Mouse (Mus musculus): ENCODE results near the gene Asic5.

Gene Asic5

DNA sequence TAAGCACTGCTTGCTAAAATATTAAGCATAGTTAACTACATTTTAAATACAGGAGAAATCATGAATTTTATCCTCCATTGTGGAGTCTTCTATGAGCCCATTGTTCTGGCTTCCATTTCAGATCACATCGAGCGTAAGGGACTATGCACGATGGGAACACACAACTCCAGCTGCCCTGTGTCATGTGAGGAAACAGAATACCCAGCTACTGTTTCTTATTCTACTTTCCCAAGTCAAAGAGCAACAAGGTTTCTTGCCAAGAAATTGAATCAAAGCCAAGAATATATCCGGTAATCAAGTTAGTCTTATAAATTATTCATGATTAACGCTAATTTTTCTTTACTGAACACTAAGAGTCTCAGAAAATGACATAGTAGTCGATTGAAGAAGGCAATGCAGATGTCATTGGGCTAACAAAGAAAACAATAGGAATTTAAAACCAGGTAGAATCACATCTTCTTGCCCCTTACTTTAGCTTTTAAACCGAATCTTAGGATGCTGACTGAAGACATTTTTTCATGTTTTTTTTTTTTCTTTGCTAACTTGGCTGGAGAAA, 32.1 kb downstream of the Asic5 start:
- DNase-seq (ENCODE audit: low read depth) = no peak

GRCm38 (mm10) chr3:82022421-82022920, 40.4 kb downstream of the Asic5 start:
- DNase-seq (ENCODE audit: low read depth) = no peak

DNA sequence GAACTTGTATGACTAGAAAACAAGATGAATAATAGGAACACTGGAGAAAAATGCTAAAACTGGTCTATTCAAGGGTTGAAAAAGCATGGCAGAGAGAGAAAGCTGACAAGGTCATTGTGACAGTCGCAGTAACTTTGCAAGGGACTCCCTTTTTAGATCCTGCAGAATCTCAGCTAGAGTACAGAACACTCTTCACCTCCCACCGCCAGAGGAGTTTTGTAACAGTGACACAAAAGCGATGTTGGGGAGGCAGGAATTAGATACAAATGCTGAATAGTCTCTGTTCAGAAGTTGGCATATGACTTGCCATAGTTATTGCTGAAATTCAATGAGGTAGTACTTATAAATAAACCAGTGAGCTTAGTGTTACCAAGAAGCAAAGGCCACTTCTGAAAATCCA, 41.0 kb downstream of the Asic5 start:
- DNase-seq (ENCODE audit: low read depth) = no peak

- DNase-seq (ENCODE audit: low read depth) = no peak
These were observed 45.2 kb downstream of the Asic5 start for GRCm38 (mm10) chr3:82027286-82027685.

GRCm38 (mm10) chr3:82029229-82029628, 47.1 kb downstream of the Asic5 start:
- DNase-seq (ENCODE audit: low read depth) = peak; percentile 53

GRCm38 (mm10) chr3:82030008-82030748, 48.1 kb downstream of the Asic5 start:
- no peak for DNase-seq (ENCODE audit: low read depth)

DNA sequence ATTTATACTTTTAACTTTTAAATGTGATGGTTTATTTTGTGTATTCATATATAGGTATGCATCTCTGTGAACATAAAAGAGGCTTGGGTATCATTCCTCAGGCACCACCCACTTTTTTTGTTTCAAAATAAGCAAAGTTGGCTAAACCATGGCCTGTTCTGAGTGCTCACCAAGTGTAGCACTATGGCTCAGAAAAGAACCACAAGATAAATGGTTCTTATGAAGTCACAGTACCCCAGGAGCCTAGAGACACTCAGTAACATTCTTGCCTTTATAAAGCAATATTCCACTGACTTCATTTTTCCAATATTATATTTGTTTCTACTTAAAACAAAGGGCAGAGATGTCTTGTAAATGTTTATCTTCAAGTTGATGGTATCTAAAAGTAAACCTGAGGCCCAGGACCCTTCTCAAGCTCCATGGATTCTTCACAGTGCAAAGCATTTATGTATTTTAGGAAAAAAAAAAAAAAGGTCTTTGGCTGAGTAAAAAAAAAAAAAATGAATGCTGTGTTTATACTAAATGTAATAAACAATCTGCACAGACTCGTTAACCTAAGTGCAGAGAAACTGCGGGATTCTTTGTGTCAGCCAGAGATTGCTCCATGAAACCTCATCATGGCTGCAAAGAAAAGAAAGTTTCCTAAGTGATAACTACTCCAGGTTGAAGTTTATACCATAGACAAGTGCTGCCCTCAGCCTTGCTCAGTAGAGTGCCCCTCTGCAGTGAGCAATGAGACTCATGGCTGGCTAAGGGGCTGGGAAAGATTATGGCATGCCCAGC, 54.4 kb downstream of the Asic5 start:
- no peak for DNase-seq (ENCODE audit: low read depth)

GRCm38 (mm10) chr3:82043676-82044075, 61.6 kb downstream of the Asic5 start:
- no peak for DNase-seq (ENCODE audit: low read depth)

DNA sequence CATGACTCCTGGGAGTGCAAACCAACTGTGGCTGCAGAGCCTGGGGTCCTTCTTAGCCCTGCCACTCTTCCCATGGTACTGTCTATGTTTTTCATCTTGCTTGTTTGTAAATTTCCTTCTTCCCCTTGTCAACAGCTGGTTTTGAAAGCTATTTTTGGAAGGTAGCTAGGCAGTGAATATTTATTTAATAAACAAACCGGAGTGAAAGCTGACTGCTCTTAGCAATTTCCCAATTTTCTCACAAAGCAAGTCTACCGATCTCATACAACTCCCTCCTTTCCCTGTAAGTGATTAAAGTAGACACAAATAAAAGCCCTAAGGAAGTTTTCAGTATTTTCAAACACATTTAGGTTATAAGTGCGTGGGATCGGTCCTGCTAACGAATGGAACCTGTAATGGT, 62.8 kb downstream of the Asic5 start:
- no peak for DNase-seq (ENCODE audit: low read depth)

GRCm38 (mm10) chr3:82046087-82046486, 64.0 kb downstream of the Asic5 start:
- no peak for DNase-seq (ENCODE audit: low read depth)

GRCm38 (mm10) chr3:82047100-82047753, 65.1 kb downstream of the Asic5 start:
- DNase-seq (ENCODE audit: low read depth) = peak; percentile 39

DNA sequence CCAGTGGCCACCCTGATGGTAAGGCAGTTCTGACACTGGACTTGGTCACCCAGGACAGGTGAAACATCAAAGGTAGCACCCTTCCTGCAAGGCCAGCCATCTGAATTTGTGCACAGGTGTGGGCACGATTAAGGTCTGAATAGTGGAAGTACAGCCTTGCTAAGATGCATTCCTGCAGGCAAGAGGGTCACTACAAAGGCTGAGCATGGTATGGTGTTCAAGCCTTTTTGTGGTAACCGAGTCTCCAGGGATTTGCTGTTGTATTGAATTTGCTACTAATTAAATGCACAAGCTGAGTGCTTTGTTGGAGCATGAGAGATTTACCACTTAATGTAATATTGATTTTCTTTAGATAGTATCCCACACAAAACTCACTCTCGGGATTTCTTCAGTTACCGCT, 66.0 kb downstream of the Asic5 start:
- DNase-seq (ENCODE audit: low read depth) = no peak

DNA sequence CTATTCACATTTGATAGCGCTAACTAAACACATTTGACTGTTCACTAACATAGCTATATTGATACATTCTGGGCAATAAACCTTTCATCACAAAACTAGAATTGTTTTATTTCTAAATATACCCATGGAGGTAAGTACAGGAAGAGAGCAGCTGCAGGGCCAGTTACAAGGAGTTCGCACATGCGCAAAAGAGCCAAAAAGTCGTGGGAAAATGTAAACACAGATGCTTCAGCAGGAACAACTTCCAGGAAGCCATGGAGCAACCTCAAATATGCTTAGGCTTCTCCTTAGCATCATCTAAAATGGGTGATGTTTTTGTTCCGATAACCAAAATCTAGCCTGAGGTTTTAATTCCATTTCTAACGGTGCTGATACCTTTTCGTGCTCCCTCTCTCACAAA, 66.6 kb downstream of the Asic5 start:
- DNase-seq (ENCODE audit: low read depth) = no peak

DNA sequence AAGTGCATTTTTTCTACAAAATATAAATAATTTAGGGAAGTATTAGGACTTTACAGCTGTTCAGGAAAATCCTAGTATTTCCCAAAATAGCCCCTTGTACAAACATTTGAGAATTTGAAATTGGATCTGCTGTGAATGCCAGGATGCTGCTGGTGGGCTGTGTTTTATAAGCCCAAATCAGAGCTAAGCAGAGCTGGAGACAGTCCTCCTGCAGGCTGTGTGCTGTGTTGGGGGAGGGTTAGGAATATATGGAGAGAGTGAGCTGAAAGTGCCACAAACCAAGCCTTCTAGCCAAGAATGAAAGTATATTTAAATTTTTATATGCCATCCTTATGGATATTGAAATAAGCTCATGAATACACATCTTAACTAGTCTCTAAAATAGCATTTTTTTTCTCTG, 69.4 kb downstream of the Asic5 start:
- no peak for DNase-seq (ENCODE audit: low read depth)

DNA sequence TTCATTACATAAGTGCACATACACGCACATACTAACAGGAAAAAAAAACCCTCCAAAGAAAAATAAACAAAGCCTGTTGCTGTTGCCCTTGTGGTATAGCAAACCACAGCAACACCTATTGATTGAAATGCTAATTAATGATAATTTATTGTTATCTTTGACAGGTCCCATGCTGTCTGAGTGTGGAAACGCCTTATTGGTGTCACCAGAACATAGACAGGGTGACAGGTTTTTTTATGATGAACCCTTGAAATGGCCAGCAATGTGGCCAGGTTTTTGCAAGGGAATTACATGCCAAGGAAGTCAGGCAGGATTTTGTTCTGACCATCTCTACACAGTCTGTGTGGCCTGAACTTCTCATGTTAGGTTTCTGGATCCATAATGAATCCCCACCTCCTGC, 69.9 kb downstream of the Asic5 start:
- DNase-seq (ENCODE audit: low read depth) = no peak

DNA sequence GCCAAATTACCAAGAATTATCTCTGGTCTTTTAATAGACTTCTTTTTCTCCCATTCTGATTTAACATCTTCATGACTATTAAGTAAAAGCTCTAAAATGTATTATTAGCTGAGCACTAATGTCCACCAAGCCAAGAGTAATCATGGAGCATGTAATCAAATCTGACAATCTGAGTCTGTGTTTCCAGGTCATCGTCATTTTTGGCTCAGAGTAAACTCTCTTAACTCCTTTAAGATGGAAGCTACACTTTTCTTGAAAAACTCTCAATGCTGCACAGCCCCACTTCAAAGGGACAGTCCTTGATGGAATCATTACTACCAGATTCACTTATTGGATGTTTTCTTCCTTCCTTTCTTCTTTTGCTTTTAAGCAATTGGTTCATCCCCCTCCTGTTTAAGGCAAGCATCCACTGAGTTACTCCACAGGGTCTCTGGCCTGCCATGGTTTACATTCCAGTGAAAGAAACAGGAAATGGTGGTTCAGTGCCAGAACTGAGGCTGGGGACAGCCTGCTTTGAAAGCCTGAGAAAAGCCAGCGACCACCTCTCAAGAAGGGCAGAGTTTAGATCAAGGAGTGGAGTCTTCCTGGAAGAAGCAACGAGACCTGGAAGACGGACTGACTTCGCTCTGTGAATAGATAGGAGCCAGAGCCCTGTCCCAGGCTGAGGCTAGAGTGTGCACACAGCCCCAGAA, 72.3 kb downstream of the Asic5 start:
- no peak for DNase-seq (ENCODE audit: low read depth)

- DNase-seq (ENCODE audit: low read depth) = no peak
These were observed 75.1 kb downstream of the Asic5 start for GRCm38 (mm10) chr3:82057201-82057600.

DNA sequence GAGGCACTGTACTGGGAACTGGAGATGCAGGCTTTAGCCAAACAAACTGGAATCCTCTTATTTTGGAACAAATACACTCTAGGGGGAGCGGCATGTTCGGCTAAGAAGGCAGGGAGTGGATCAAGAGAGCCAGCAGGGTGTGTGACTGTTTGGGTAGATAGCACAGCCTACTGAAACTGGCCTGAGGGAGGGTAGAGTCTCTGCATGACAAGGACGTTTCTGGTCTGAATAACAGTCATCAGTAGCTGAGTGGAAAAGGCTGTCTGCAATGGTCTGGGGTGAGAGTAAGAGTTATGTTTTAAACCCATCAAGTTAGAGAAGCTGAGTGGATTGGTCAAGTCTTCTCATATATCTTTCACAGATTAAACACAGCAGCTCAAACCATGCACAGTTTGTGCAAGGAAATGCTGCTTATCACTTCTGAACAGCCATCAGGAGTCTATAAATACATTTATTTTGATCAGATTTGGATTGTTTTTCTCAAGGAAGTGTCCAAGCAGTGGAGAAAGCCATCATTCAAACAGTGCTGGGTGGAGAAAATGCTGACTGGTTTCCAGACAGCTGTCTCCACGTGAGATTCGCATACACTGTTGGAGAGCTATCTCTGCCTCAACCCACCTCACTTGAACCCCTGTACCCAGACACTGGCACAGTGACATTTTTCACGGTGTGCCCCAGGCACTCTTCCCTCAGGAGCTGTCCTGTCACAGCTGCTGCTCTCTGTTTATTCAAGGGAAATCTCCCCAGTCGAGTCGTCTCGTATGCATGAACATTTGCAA, 79.5 kb downstream of the Asic5 start:
- no peak for DNase-seq (ENCODE audit: low read depth)

- DNase-seq (ENCODE audit: low read depth) = no peak
These were observed 85.7 kb downstream of the Asic5 start for GRCm38 (mm10) chr3:82067830-82068229.

Data from induced T-regulatory cell, adult 2 months (primary cell).